Mouse (Mus musculus): ENCODE results near the gene H2al2c. TPM values are rescaled to one million over a fixed set of nuclear protein-coding genes. Genes with fewer than 3 reads are reported as not detected.

H2al2c gene
- polyA plus RNA-seq (2014; fragmentation: Illumina TruSeq; extraction: RNeasy Lipid Tissue Mini Kit (QIAGEN cat#74804); ENCODE audit: low replicate concordance), result not detected

GRCm38 (mm10) chrY:2598799-2599198, at the start of gene H2al2c:
H2al2c (plus strand) TSS chrY:2599099.

Other genes starting within 250 kb of the H2al2c start
- gene Sry, start 64.6 kb downstream of the H2al2c start, polyA plus RNA-seq (2014; fragmentation: Illumina TruSeq; extraction: RNeasy Lipid Tissue Mini Kit (QIAGEN cat#74804); ENCODE audit: low replicate concordance), result not detected
- not detected for gene H2al2b, start 121.6 kb downstream of the H2al2c start, polyA plus RNA-seq (2014; fragmentation: Illumina TruSeq; extraction: RNeasy Lipid Tissue Mini Kit (QIAGEN cat#74804); ENCODE audit: low replicate concordance)
- gene Gm4064, start 197.1 kb downstream of the H2al2c start, polyA plus RNA-seq (2014; fragmentation: Illumina TruSeq; extraction: RNeasy Lipid Tissue Mini Kit (QIAGEN cat#74804); ENCODE audit: low replicate concordance), result not detected
- gene Rbmy, start 231.6 kb downstream of the H2al2c start, polyA plus RNA-seq (2014; fragmentation: Illumina TruSeq; extraction: RNeasy Lipid Tissue Mini Kit (QIAGEN cat#74804); ENCODE audit: low replicate concordance), result not detected
- gene Gm10256, start 231.6 kb downstream of the H2al2c start, polyA plus RNA-seq (2014; fragmentation: Illumina TruSeq; extraction: RNeasy Lipid Tissue Mini Kit (QIAGEN cat#74804); ENCODE audit: low replicate concordance), result not detected

All from small intestine, adult 10 weeks (tissue).